Mouse (Mus musculus): ENCODE measurements around the gene Ctc1. TPM values are rescaled to one million over a fixed set of nuclear protein-coding genes. Genes with fewer than 3 reads are reported as not detected.

Gene Ctc1
- total and polyA plus RNA-seq, 2 experiments from 2014 or later, result 46.8 to 67.7 TPM

DNA sequence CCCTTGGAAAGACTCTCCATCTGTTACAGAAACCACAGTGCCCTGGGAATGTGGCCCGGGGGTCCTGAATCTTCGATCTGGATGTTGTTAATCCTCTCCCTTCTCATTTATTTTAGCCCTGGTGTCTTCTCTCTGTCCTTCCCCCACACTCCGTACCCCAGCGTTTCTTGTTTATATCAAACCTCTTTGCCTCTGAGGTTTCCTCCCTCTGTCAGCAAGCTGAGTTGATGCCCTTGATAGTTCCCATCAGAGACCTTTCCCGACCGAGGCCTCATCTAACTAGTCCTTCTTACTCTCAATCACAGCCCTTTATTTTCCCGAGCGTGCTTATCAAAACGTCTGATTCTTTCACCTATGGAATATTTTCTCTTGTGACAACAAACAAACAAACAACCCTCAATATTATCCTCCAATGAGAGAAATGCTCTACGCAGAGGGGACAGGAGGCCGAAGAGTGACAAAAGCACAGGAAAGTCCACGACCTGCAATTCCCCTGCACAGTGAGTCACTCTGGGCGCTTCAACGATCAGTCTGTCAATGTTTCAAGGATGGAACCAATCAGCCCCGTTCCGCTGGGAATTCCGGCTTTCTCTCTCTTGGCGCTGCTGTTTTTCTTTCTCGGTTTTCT lies 43.1 kb downstream of the Ctc1 start:
- DNase-seq (ENCODE audit: low spot score) (no peak), ATAC-seq (ENCODE audit: low FRiP score) (no peak)
- peaks cover 10% of the 10 kb centered on the region for H3K4me1 ChIP-seq (ENCODE audit: insufficient read depth, low read length)
- peak overlapping the region; percentile 92 for H3K27ac ChIP-seq (ENCODE audit: low read depth, low read length)
- no peaks in the 10 kb centered on the region for H3K27me3 ChIP-seq (ENCODE audit: insufficient read depth, low read length)
- H3K4me2 ChIP-seq (ENCODE audit: low read depth, low read length, poor library complexity, severe bottlenecking), result peak overlapping the region; percentile 74
- H3K4me3 ChIP-seq (ENCODE audit: low read depth, low read length), result peak overlapping the region; percentile 90
- no peaks in the 10 kb centered on the region for H3K9me3 ChIP-seq (ENCODE audit: low read length)
- WGBS, result under 1% methylated on average over 19 of the region's 19 CpGs
- peak overlapping the region; percentile 50 for H3K9ac ChIP-seq (replicated peaks; ENCODE audit: low read length, poor library complexity, severe bottlenecking)
- no peaks in the 10 kb centered on the region for H3K36me3 ChIP-seq (ENCODE audit: insufficient read depth, low read length)
- TF ChIP-seq CTCF (IDR thresholded peaks at IDR 0.05), result no peak

DNA sequence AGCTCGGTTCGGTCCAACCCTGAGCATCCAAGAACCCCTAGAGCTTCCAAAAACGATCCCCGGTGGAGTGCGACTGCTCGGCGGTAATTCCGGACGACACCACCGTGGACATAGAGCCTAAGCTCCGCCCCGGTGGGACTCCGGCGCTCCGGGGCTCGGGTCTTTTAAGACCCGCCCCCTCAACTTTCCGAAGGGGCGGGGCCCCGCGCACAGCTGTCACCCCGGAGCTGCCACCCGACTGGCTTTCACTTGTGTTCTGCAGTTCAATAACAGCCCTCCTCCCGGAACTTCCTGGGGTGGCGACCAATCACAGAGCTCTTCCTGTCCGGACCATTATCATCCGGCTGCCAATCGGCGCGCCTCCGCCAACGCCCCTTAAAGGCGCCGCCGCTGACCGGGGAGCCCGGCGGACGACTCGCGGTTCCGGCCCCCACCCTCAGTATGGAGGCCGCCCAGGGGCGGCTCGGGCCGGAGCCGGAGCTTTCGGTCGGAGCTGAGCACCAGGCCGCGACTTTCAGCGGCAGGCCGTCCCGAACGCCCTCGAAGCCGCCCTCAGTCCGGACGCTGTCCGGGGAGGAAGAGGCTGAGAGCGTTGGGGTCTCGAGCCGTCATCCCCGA lies 43.8 kb downstream of the Ctc1 start, which contains the start of gene Borcs6:
TSS of gene Borcs6 (plus strand) at position 361 of the 618 bp plus-strand sequence.
- Histone ChIP-seq H3K36me3 (ENCODE audit: insufficient read depth, low read length) (no peaks in the 10 kb centered on the region), H3K9me3 (ENCODE audit: low read length) (no peaks in the 10 kb centered on the region), H3K9ac (replicated peaks; ENCODE audit: low read length, poor library complexity, severe bottlenecking) (peak within 1 kb of the TSS; percentile 85), H3K27me3 (ENCODE audit: insufficient read depth, low read length) (no peaks in the 10 kb centered on the region), H3K4me2 (ENCODE audit: low read depth, low read length, poor library complexity, severe bottlenecking) (peak within 1 kb of the TSS; percentile 86), H3K4me1 (ENCODE audit: insufficient read depth, low read length) (peaks cover 10% of the 10 kb centered on the region), H3K4me3 (ENCODE audit: low read depth, low read length) (peak within 1 kb of the TSS; percentile 90), H3K27ac (ENCODE audit: low read depth, low read length) (peak within 1 kb of the TSS; percentile 92)
- under 1% methylated on average over 64 of the region's 64 CpGs for WGBS
- no peak for TF ChIP-seq CTCF (IDR thresholded peaks at IDR 0.05)
- peak; percentile 95 for ATAC-seq (ENCODE audit: low FRiP score)
- peak; percentile 99 for DNase-seq (ENCODE audit: low spot score)

DNA sequence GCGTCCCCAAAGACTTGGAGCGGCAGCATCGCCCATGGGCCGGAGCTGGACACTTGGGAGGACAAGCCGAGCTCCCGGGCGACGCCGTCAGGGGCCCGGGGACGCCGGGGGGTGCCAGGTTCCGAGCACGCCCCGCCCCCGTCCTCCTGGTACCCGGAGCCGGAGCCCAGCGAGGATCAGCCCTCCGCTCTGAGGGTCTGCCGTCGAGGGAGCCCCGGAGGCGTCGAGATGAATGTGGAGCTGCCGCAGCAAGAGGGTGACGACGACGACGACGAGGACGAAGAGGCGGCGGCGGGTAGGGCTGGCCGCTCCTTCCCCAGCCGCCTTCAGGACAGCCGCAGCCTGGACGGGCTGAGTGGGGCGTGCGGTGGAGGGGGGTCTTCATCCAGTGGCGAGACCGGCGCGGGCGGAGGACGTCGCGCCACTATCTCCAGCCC lies 44.3 kb downstream of the Ctc1 start:
- TF ChIP-seq CTCF (IDR thresholded peaks at IDR 0.05), result no peak
- H3K27ac ChIP-seq (ENCODE audit: low read depth, low read length), result peak overlapping the region; percentile 92
- peak overlapping the region; percentile 90 for H3K4me3 ChIP-seq (ENCODE audit: low read depth, low read length)
- no peaks in the 10 kb centered on the region for H3K36me3 ChIP-seq (ENCODE audit: insufficient read depth, low read length)
- ATAC-seq (ENCODE audit: low FRiP score) (peak; percentile 38; the same call in 1 of the 2 replicates), DNase-seq (ENCODE audit: low spot score) (no peak)
- H3K4me2 ChIP-seq (ENCODE audit: low read depth, low read length, poor library complexity, severe bottlenecking), result peak overlapping the region; percentile 86
- H3K9ac ChIP-seq (replicated peaks; ENCODE audit: low read length, poor library complexity, severe bottlenecking), result peak overlapping the region; percentile 85
- no peaks in the 10 kb centered on the region for H3K27me3 ChIP-seq (ENCODE audit: insufficient read depth, low read length)
- under 1% methylated on average over 48 of the region's 49 CpGs for WGBS
- no peaks in the 10 kb centered on the region for H3K9me3 ChIP-seq (ENCODE audit: low read length)
- H3K4me1 ChIP-seq (ENCODE audit: insufficient read depth, low read length), result peaks cover 10% of the 10 kb centered on the region

DNA sequence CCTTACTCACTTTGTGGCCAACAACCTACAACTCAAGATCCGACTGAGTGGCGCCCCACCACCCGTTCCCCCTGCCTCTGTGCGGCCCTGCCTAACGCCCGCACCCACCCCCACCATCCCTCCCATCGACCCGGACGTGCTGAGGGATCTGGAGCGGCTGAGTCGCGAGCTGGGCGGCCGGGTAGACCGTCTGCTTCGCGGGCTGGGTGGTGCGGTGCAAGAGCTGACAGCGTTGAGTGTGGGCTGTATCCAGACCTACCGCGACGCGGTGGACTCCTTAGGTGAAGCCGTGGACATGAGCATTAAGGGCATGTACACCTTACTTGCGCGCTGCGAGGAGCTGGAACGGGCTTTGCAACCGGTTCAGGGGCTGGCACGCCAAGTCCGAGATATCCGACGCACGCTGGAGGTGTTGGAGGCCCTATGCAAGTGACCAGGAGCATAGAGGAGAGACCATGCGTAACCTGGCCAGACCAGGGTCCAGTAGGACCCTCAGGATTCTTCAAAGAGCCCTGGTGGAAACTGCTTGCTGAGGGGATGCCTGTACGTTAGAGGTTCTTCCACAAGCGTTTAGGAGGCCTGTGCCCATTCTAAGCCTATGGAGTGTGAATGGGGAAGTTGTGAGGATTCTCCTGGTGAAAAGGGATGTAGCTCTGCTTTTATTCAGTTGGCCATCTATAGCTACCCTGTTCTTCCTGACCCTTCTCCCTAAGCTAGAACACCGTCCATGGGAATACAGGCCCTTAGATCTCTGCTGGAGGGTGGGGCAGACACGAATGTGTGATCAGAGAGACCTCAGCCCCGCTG lies 44.9 kb downstream of the Ctc1 start:
- ATAC-seq (ENCODE audit: low FRiP score) (no peak), DNase-seq (ENCODE audit: low spot score) (no peak)
- Histone ChIP-seq H3K36me3 (ENCODE audit: insufficient read depth, low read length) (no peaks in the 10 kb centered on the region), H3K27ac (ENCODE audit: low read depth, low read length) (peak overlapping the region; percentile 92), H3K4me2 (ENCODE audit: low read depth, low read length, poor library complexity, severe bottlenecking) (peak overlapping the region; percentile 86), H3K27me3 (ENCODE audit: insufficient read depth, low read length) (no peaks in the 10 kb centered on the region), H3K9me3 (ENCODE audit: low read length) (no peaks in the 10 kb centered on the region), H3K4me3 (ENCODE audit: low read depth, low read length) (peak overlapping the region; percentile 90), H3K9ac (replicated peaks; ENCODE audit: low read length, poor library complexity, severe bottlenecking) (peak overlapping the region; percentile 85), H3K4me1 (ENCODE audit: insufficient read depth, low read length) (peaks cover 10% of the 10 kb centered on the region)
- WGBS, result under 1% methylated on average over 40 of the region's 40 CpGs
- no peak for TF ChIP-seq CTCF (IDR thresholded peaks at IDR 0.05)

DNA sequence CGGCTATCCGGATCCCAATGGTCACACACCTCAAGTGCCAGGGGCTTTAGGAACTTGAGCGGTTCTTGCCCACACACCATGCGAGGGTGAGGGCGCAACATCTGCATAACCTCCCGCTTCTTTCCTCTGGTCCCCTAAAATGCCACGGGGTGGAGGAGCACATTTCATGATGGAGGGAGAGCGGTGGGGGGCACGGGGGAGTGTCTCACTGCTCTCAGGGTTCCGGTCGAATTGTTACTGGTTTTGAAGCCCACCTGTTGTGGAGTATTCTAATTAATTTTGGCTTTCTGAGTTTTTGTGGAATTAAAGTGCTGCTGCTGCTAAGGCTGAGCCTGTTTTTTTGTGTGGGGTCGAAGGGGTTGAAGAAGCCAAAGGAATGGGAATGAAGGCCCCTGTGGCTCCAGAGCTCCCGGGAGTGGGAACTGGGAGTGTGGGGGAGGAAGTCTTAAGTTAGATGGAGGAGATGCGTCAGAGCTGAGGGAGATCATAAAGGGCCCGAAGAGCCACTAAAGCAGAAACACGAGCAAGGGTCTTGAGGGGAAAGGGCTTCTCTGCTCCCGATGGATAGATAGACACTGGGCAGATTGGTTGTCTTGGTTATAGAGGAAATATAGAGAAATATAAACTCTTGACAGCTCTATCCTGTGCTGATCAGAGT lies 45.7 kb downstream of the Ctc1 start:
- no peaks in the 10 kb centered on the region for H3K27me3 ChIP-seq (ENCODE audit: insufficient read depth, low read length)
- 8% methylated on average over 17 of the region's 17 CpGs for WGBS
- H3K4me2 ChIP-seq (ENCODE audit: low read depth, low read length, poor library complexity, severe bottlenecking), result peak overlapping the region; percentile 86
- peak overlapping the region; percentile 85 for H3K9ac ChIP-seq (replicated peaks; ENCODE audit: low read length, poor library complexity, severe bottlenecking)
- TF ChIP-seq CTCF (IDR thresholded peaks at IDR 0.05), result no peak
- H3K4me1 ChIP-seq (ENCODE audit: insufficient read depth, low read length), result peaks cover 10% of the 10 kb centered on the region
- H3K27ac ChIP-seq (ENCODE audit: low read depth, low read length), result peak overlapping the region; percentile 92; the same call in 1 of the 2 replicates
- ATAC-seq (ENCODE audit: low FRiP score) (no peak), DNase-seq (ENCODE audit: low spot score) (no peak)
- no peaks in the 10 kb centered on the region for H3K9me3 ChIP-seq (ENCODE audit: low read length)
- peak overlapping the region; percentile 90 for H3K4me3 ChIP-seq (ENCODE audit: low read depth, low read length)
- no peaks in the 10 kb centered on the region for H3K36me3 ChIP-seq (ENCODE audit: insufficient read depth, low read length)

Data from midbrain, postnatal 0 days (tissue).